Mouse (Mus musculus) G1E (cell line): Measurements from ENCODE around the gene Lysmd1. TPM values are rescaled to one million over a fixed set of nuclear protein-coding genes. Genes with fewer than 3 reads are reported as not detected.

Experiments used
- ATAC-seq: 2 replicates; pipeline ENCODE4 v1.8.0; 2016; ENCODE audit warnings: mild to moderate bottlenecking; ENCODE audit not compliant: insufficient number of reproducible peaks, poor library complexity, low FRiP score, severe bottlenecking; ENCODE audit errors: extremely low read depth
- DNase-seq: peaks from one replicate; pipeline ENCODE4 v3.0.0; 2012; ENCODE audit warnings: low spot score
- H3K27me3 ChIP-seq: 2 replicates; pipeline ENCODE4 v1.6.1; 2012; ENCODE audit warnings: mild to moderate bottlenecking, low read length, inconsistent platforms; ENCODE audit not compliant: insufficient read depth
- H3K36me3 ChIP-seq: replicated peaks from 2 replicates; pipeline ENCODE3; 2012; ENCODE audit warnings: mild to moderate bottlenecking, inconsistent platforms
- H3K4me1 ChIP-seq: 2 replicates; pipeline ENCODE4 v1.6.1; 2012; ENCODE audit warnings: low read depth, low read length, inconsistent platforms, mixed read lengths; ENCODE audit not compliant: insufficient read depth
- H3K4me3 ChIP-seq: 2 replicates; pipeline ENCODE4 v1.5.1; 2012; ENCODE audit warnings: low read depth, mild to moderate bottlenecking, inconsistent platforms, low read length, moderate library complexity, mixed read lengths
- H3K9me3 ChIP-seq: replicated peaks from 2 replicates; pipeline ENCODE4 v1.6.1; 2012; ENCODE audit warnings: inconsistent platforms
- CTCF ChIP-seq: IDR thresholded peaks from 2 replicates; pipeline ENCODE4 v1.5.1; 2012; ENCODE audit warnings: low read depth, low read length, inconsistent platforms, mixed read lengths
- GATA1 ChIP-seq: IDR thresholded peaks from 2 replicates; pipeline ENCODE4 v1.6.1; 2012; ENCODE audit warnings: borderline replicate concordance, low read length, inconsistent platforms, mixed read lengths
- GATA2 ChIP-seq: IDR thresholded peaks from 2 replicates; pipeline ENCODE4 v1.6.1; 2012; ENCODE audit warnings: low read depth, low read length, inconsistent platforms, borderline replicate concordance
- POLR2AphosphoS5 ChIP-seq: IDR thresholded peaks from 2 replicates; pipeline ENCODE4 v1.6.1; 2012; ENCODE audit warnings: low read depth, low read length, inconsistent platforms; ENCODE audit not compliant: insufficient replicate concordance
- TAL1 ChIP-seq: conservative IDR thresholded peaks from 2 replicates; pipeline ENCODE4 v1.6.1; 2012; ENCODE audit warnings: low read depth, low read length, inconsistent platforms, mixed read lengths
- polyA plus RNA-seq: library from polyadenylated mRNA; stranded (reverse); fragments of >175 nt; gene quantifications from 2 replicates; pipeline ENCODE4 v1.2.3, GENCODE M21; 2012
- total RNA-seq, 2 experiments: library from RNA; stranded (forward) in 1 of 2; stranded (reverse) in 1 of 2; fragments of 200-1000 nt in 1 of 2; fragments of >200 nt in 1 of 2; fragmentation: Nextera tagmentation in 1 of 2; gene quantifications; 2 replicates each; pipeline ENCODE4 v1.2.3; 2014 to 2017

Gene Lysmd1
- total and polyA plus RNA-seq, 3 experiments = 5.9 to 11.1 (median 7.4) TPM

- H3K27me3 ChIP-seq = peaks cover 11% of the 10 kb centered on the region
- H3K4me3 ChIP-seq = no peak within 1 kb of the TSS
- DNase-seq (no peak), ATAC-seq (no peak)
- H3K4me1 ChIP-seq = peaks cover 14% of the 10 kb centered on the region
- no peaks in the 10 kb centered on the region; the same call in 1 of the 2 replicates for H3K9me3 ChIP-seq
- H3K36me3 ChIP-seq = peaks cover 36% of the 10 kb centered on the region
- TF ChIP-seq TAL1 (no peak), GATA2 (no peak), POLR2AphosphoS5 (no peak), GATA1 (no peak), CTCF (no peak)
Observed at GRCm38 (mm10) chr3:95141952-95142616, 8.2 kb downstream of the Lysmd1 start, which contains the start of gene Tnfaip8l2. Tnfaip8l2 (minus strand) TSS chr3:95142360.

GRCm38 (mm10) chr3:95142617-95143011 lies 8.7 kb downstream of the Lysmd1 start:
- H3K27me3 ChIP-seq = peaks cover 12% of the 10 kb centered on the region
- peak; percentile 56; the same call in 1 of the 2 replicates for ATAC-seq
- no peaks in the 10 kb centered on the region; the same call in 1 of the 2 replicates for H3K9me3 ChIP-seq
- TF ChIP-seq GATA1 = no peak
- TF ChIP-seq CTCF = peak; percentile 100
- peaks cover 34% of the 10 kb centered on the region for H3K36me3 ChIP-seq
- H3K4me1 ChIP-seq = peaks cover 14% of the 10 kb centered on the region
- peak; percentile 72 for DNase-seq
- no peak overlapping the region for H3K4me3 ChIP-seq

GRCm38 (mm10) chr3:95147924-95148323 lies 14.0 kb downstream of the Lysmd1 start:
- ATAC-seq = no peak
- Histone ChIP-seq H3K27me3 (peaks cover 33% of the 10 kb centered on the region), H3K36me3 (no peaks in the 10 kb centered on the region), H3K9me3 (no peaks in the 10 kb centered on the region), H3K4me1 (peaks cover 9% of the 10 kb centered on the region; the same call in 1 of the 2 replicates), H3K4me3 (no peak overlapping the region)
- no peak for DNase-seq
- no peak for TF ChIP-seq GATA2

GRCm38 (mm10) chr3:95153874-95154273 lies 20.0 kb downstream of the Lysmd1 start:
- peaks cover 33% of the 10 kb centered on the region for H3K27me3 ChIP-seq
- no peak overlapping the region for H3K4me3 ChIP-seq
- ATAC-seq (no peak), DNase-seq (no peak)
- TF ChIP-seq GATA2 = no peak
- TF ChIP-seq CTCF = peak; percentile 87
- no peak for TF ChIP-seq POLR2AphosphoS5
- no peak for TF ChIP-seq TAL1
- TF ChIP-seq GATA1 = no peak
- no peaks in the 10 kb centered on the region for H3K9me3 ChIP-seq
- no peaks in the 10 kb centered on the region for H3K36me3 ChIP-seq
- H3K4me1 ChIP-seq = peaks cover 9% of the 10 kb centered on the region; the same call in 1 of the 2 replicates

- Histone ChIP-seq H3K9me3 (no peaks in the 10 kb centered on the region), H3K36me3 (no peaks in the 10 kb centered on the region), H3K27me3 (peaks cover 54% of the 10 kb centered on the region), H3K4me3 (peak overlapping the region; percentile 74), H3K4me1 (peaks cover 38% of the 10 kb centered on the region)
- ATAC-seq (no peak), DNase-seq (no peak)
- no peak for TF ChIP-seq POLR2AphosphoS5
- TF ChIP-seq CTCF = no peak
- TF ChIP-seq GATA1 = no peak
- no peak for TF ChIP-seq GATA2
- TF ChIP-seq TAL1 = no peak
Observed at GRCm38 (mm10) chr3:95159511-95159986, 25.7 kb downstream of the Lysmd1 start.

GRCm38 (mm10) chr3:95159987-95160963 lies 26.4 kb downstream of the Lysmd1 start, which contains the start of gene Sema6c:
Sema6c (plus strand) TSS chr3:95160457.
- Histone ChIP-seq H3K27me3 (peaks cover 51% of the 10 kb centered on the region), H3K4me3 (peak within 1 kb of the TSS; percentile 74), H3K4me1 (peaks cover 45% of the 10 kb centered on the region), H3K36me3 (no peaks in the 10 kb centered on the region), H3K9me3 (no peaks in the 10 kb centered on the region)
- ATAC-seq (peak; percentile 99), DNase-seq (peak; percentile 100)
- no peak for TF ChIP-seq GATA1
- TF ChIP-seq POLR2AphosphoS5 = no peak
- no peak for TF ChIP-seq GATA2
- TF ChIP-seq TAL1 = no peak
- TF ChIP-seq CTCF = no peak
